Mouse (Mus musculus): Measurements from ENCODE around the gene Chrna9.

Gene Chrna9

GRCm38 (mm10) chr5:65919904-65920303, 14.8 kb upstream of the Chrna9 start:
- no peak for DNase-seq

GRCm38 (mm10) chr5:65920701-65921426, 13.9 kb upstream of the Chrna9 start:
- no peak for DNase-seq

GRCm38 (mm10) chr5:65921477-65922138, 13.1 kb upstream of the Chrna9 start:
- DNase-seq = no peak

GRCm38 (mm10) chr5:65926666-65927065, 8.1 kb upstream of the Chrna9 start:
- peak in 1 of 2 experiments; percentile 36 for DNase-seq

GRCm38 (mm10) chr5:65929162-65929561, 5.6 kb upstream of the Chrna9 start:
- DNase-seq = peak; percentile 82 to 86

GRCm38 (mm10) chr5:65930171-65930570, 4.5 kb upstream of the Chrna9 start:
- peak in 1 of 2 experiments; percentile 29 for DNase-seq

- DNase-seq = peak in 1 of 2 experiments; percentile 48
Measured at GRCm38 (mm10) chr5:65933258-65933657, 1.5 kb upstream of the Chrna9 start.

GRCm38 (mm10) chr5:65933764-65934163, 957 bp upstream of the Chrna9 start:
- DNase-seq = peak in 1 of 2 experiments; percentile 63

- DNase-seq = peak; percentile 42 to 51
Measured at GRCm38 (mm10) chr5:65937011-65937726, 2.4 kb downstream of the Chrna9 start.

- peak; percentile 90 to 92 for DNase-seq
Measured at GRCm38 (mm10) chr5:65937998-65938715, 3.4 kb downstream of the Chrna9 start.

- DNase-seq = no peak
Measured at GRCm38 (mm10) chr5:65941145-65941544, 6.4 kb downstream of the Chrna9 start.

- peak in 1 of 2 experiments; percentile 43 for DNase-seq
Measured at GRCm38 (mm10) chr5:65949822-65950221, 15.1 kb downstream of the Chrna9 start.

- peak; percentile 66 to 67 for DNase-seq
Measured at GRCm38 (mm10) chr5:65950236-65950635, 15.5 kb downstream of the Chrna9 start.

GRCm38 (mm10) chr5:65950679-65951512, 16.2 kb downstream of the Chrna9 start:
- peak; percentile 82 to 85 for DNase-seq

GRCm38 (mm10) chr5:65951513-65951909, 16.8 kb downstream of the Chrna9 start:
- peak; percentile 81 to 83 for DNase-seq

- DNase-seq = no peak
Measured at GRCm38 (mm10) chr5:65954130-65955080, 19.7 kb downstream of the Chrna9 start.

GRCm38 (mm10) chr5:65955343-65956143, 20.8 kb downstream of the Chrna9 start:
- DNase-seq = peak; percentile 96

- no peak for DNase-seq
Measured at GRCm38 (mm10) chr5:65956144-65957008, 21.7 kb downstream of the Chrna9 start.

- peak; percentile 75 to 78 for DNase-seq
Measured at GRCm38 (mm10) chr5:65958597-65958996, 23.9 kb downstream of the Chrna9 start.
